Mouse (Mus musculus) hindbrain, embryonic 15.5 days (tissue): ENCODE measurements around the gene Pitpnb. TPM values are rescaled to one million over a fixed set of nuclear protein-coding genes. Genes with fewer than 3 reads are reported as not detected.
A peak's percentile ranks its signal among the peaks of the same experiment; 100 is the strongest.

ENCODE experiments used
- ATAC-seq: fragments of 200-750 bp; cut with Nextera tagmentation; 2 replicates; pipeline ENCODE4 v1.8.0; 2017; ENCODE audit warnings: low read depth, moderate number of reproducible peaks, moderate TSS enrichment; ENCODE audit not compliant: low FRiP score
- H3K27ac ChIP-seq: fragments of 300-500 bp; sonication (generic); replicated peaks from 2 replicates; pipeline ENCODE4 v1.5.1; 2015; ENCODE audit warnings: mild to moderate bottlenecking, inconsistent platforms
- H3K27me3 ChIP-seq: fragments of 300-500 bp; sonication (generic); 2 replicates; pipeline ENCODE4 v1.6.1; 2015; ENCODE audit warnings: control low read depth, inconsistent platforms
- H3K36me3 ChIP-seq: fragments of 300-500 bp; sonication (generic); 2 replicates; pipeline ENCODE4 v1.6.1; 2015; ENCODE audit warnings: control low read depth, inconsistent platforms
- H3K4me1 ChIP-seq: fragments of 300-500 bp; sonication (generic); replicated peaks from 2 replicates; pipeline ENCODE4 v1.6.1; 2015; ENCODE audit warnings: control low read depth, inconsistent platforms
- H3K4me2 ChIP-seq: fragments of 300-500 bp; sonication (generic); 2 replicates; pipeline ENCODE4 v1.6.1; 2015; ENCODE audit warnings: moderate library complexity, mild to moderate bottlenecking, inconsistent platforms
- H3K4me3 ChIP-seq: fragments of 300-500 bp; sonication (generic); 2 replicates; pipeline ENCODE4 v1.5.1; 2015; ENCODE audit warnings: mild to moderate bottlenecking, inconsistent platforms
- H3K9ac ChIP-seq: fragments of 300-500 bp; sonication (generic); 2 replicates; pipeline ENCODE4 v1.6.1; 2015; ENCODE audit warnings: inconsistent platforms
- H3K9me3 ChIP-seq: fragments of 300-500 bp; sonication (generic); 2 replicates; pipeline ENCODE4 v1.6.1; 2016; ENCODE audit warnings: control low read depth, inconsistent platforms
- WGBS: fragments of 180-500 bp; shearing (Covaris S2); methylation state at CpG from one replicate; pipeline ENCODE4 v1.1.7; 2015; 5-methylcytosine and 5-hydroxymethylcytosine counted together
- polyA plus RNA-seq: library from polyadenylated mRNA; unstranded; fragments of >200 nt; fragmentation: Nextera tagmentation; extraction: Ambion mirVana; gene quantifications from 2 replicates; pipeline ENCODE4 v1.2.1, GENCODE M21; 2015

The Pitpnb gene
- polyA plus RNA-seq: 94.8 and 94.9 TPM in 2 replicates

GRCm38 (mm10) chr5:111330417-111331098 lies at the start of gene Pitpnb:
Gene Pitpnb, plus strand, starts transcription at chr5:111330763.
- Histone ChIP-seq H3K9me3 (no peaks in the 10 kb centered on the region), H3K36me3 (no peaks in the 10 kb centered on the region), H3K4me1 (peaks cover 20% of the 10 kb centered on the region), H3K27ac (peak within 1 kb of the TSS; percentile 86), H3K27me3 (no peaks in the 10 kb centered on the region), H3K4me3 (peak within 1 kb of the TSS; percentile 92), H3K9ac (peak within 1 kb of the TSS; percentile 93), H3K4me2 (peak within 1 kb of the TSS; percentile 68)
- ATAC-seq: peak; percentile 99
- under 1% methylated on average over 78 of the region's 78 CpGs for WGBS

GRCm38 (mm10) chr5:111284420-111285175 lies 46.0 kb upstream of the Pitpnb start:
- no peak overlapping the region for H3K4me2 ChIP-seq
- no peaks in the 10 kb centered on the region for H3K4me1 ChIP-seq
- no peaks in the 10 kb centered on the region for H3K27me3 ChIP-seq
- H3K27ac ChIP-seq: no peak overlapping the region
- peaks cover 44% of the 10 kb centered on the region for H3K36me3 ChIP-seq
- no peak for ATAC-seq
- 88% methylated on average over 19 of the region's 19 CpGs for WGBS
- H3K9ac ChIP-seq: no peak overlapping the region
- no peak overlapping the region for H3K4me3 ChIP-seq
- no peaks in the 10 kb centered on the region for H3K9me3 ChIP-seq

- Histone ChIP-seq H3K4me2 (no peak overlapping the region), H3K36me3 (peaks cover 30% of the 10 kb centered on the region), H3K9me3 (no peaks in the 10 kb centered on the region), H3K4me3 (no peak overlapping the region), H3K27ac (no peak overlapping the region), H3K27me3 (no peaks in the 10 kb centered on the region), H3K4me1 (no peaks in the 10 kb centered on the region), H3K9ac (no peak overlapping the region)
- WGBS: 70% methylated on average over 5 of the region's 5 CpGs
- no peak for ATAC-seq
These were observed 43.0 kb upstream of the Pitpnb start for GRCm38 (mm10) chr5:111287571-111287970.

GRCm38 (mm10) chr5:111288486-111288885 lies 42.1 kb upstream of the Pitpnb start:
- H3K9ac ChIP-seq: no peak overlapping the region
- no peak overlapping the region for H3K4me3 ChIP-seq
- no peaks in the 10 kb centered on the region for H3K9me3 ChIP-seq
- H3K36me3 ChIP-seq: peaks cover 30% of the 10 kb centered on the region
- 90% methylated on average over 11 of the region's 11 CpGs for WGBS
- H3K27ac ChIP-seq: no peak overlapping the region
- H3K4me2 ChIP-seq: no peak overlapping the region
- H3K27me3 ChIP-seq: no peaks in the 10 kb centered on the region
- no peak for ATAC-seq
- H3K4me1 ChIP-seq: no peaks in the 10 kb centered on the region

- WGBS: 60% methylated on average over 11 of the region's 11 CpGs
- ATAC-seq: no peak
- Histone ChIP-seq H3K9me3 (no peaks in the 10 kb centered on the region), H3K4me3 (no peak overlapping the region), H3K4me2 (no peak overlapping the region), H3K9ac (no peak overlapping the region), H3K27me3 (no peaks in the 10 kb centered on the region), H3K27ac (no peak overlapping the region), H3K4me1 (no peaks in the 10 kb centered on the region), H3K36me3 (peaks cover 21% of the 10 kb centered on the region)
These were observed 40.5 kb upstream of the Pitpnb start for GRCm38 (mm10) chr5:111290071-111290470.

- Histone ChIP-seq H3K9ac (no peak overlapping the region), H3K4me3 (no peak overlapping the region), H3K4me2 (0 out of 2 replicates have a peak overlapping the region, but pooled peaks have one; percentile 23), H3K36me3 (peaks cover 5% of the 10 kb centered on the region; the same call in 1 of the 2 replicates), H3K9me3 (no peaks in the 10 kb centered on the region), H3K27me3 (no peaks in the 10 kb centered on the region), H3K4me1 (no peaks in the 10 kb centered on the region), H3K27ac (peak overlapping the region; percentile 61; the same call in 1 of the 2 replicates)
- 56% methylated on average over 10 of the region's 10 CpGs for WGBS
- ATAC-seq: peak; percentile 86
These were observed 38.9 kb upstream of the Pitpnb start for GRCm38 (mm10) chr5:111291639-111292038.

DNA sequence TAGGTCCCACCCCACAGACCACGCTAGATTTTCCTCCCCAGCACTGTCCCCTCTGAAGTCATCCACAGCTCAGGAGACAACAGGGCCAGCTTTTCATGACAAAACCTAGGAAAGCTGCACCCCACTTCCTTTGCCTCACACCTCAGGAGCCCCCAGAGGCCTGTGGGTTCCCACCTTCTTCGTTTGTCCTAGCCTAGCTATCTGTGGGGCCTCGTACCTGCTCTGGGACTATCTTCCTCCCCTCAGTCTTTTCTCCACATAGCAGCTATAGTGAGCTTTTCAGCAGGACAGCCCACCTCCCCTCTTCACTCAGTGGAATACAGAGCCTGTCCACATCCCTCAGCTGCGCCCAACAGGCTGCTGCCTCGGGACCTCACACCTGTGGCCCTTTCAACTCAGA lies 32.8 kb upstream of the Pitpnb start:
- Histone ChIP-seq H3K4me2 (no peak overlapping the region), H3K9ac (no peak overlapping the region), H3K4me3 (no peak overlapping the region), H3K4me1 (no peaks in the 10 kb centered on the region), H3K27ac (no peak overlapping the region), H3K27me3 (no peaks in the 10 kb centered on the region), H3K36me3 (no peaks in the 10 kb centered on the region), H3K9me3 (no peaks in the 10 kb centered on the region)
- 76% methylated on average over 5 of the region's 5 CpGs for WGBS
- no peak for ATAC-seq

DNA sequence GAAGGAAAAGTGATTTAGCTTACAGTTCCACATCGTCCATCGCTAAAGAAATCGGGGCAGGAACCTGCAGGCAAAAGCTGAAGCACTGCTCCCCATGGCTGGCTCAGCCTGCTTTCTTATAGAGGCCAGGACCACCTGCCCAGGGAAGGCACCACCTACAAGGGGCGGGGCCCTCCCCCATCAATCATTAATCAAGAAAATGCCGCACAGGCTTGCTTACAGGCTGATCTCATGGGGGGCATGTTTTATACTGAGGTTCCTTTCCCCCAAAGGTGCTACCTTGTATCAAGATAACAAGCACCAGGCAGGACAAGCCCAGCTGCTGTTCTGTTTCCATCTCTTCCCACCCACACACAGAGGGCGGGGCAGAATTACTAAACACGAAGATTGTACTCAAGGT lies 31.9 kb upstream of the Pitpnb start:
- no peak for ATAC-seq
- Histone ChIP-seq H3K27me3 (no peaks in the 10 kb centered on the region), H3K4me2 (no peak overlapping the region), H3K36me3 (no peaks in the 10 kb centered on the region), H3K9me3 (no peaks in the 10 kb centered on the region), H3K4me3 (no peak overlapping the region), H3K9ac (no peak overlapping the region), H3K27ac (no peak overlapping the region), H3K4me1 (no peaks in the 10 kb centered on the region)
- 52% methylated on average over 7 of the region's 7 CpGs for WGBS

DNA sequence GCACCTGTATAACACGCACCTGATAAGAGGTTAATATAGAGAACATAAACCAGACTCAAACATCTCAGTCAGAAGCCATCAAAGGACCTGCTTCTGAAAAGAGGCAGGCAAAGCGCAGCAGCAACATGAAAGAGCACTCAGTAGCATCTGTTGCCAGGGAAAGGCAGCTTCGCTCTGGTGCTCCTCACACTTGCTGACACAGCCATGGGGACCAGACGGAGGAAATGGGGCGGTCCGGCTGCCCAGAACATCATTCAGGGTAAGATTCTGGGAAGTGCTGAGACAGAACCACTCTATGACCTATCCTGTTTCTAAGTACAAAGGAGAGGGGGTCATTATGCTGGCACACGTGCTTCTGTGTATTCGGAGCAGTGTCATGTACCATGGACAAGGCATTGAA lies 29.8 kb upstream of the Pitpnb start:
- H3K4me2 ChIP-seq: no peak overlapping the region
- no peak overlapping the region for H3K4me3 ChIP-seq
- no peaks in the 10 kb centered on the region for H3K4me1 ChIP-seq
- H3K36me3 ChIP-seq: no peaks in the 10 kb centered on the region
- ATAC-seq: no peak
- H3K27ac ChIP-seq: no peak overlapping the region
- 63% methylated on average over 8 of the region's 8 CpGs for WGBS
- no peaks in the 10 kb centered on the region for H3K27me3 ChIP-seq
- no peak overlapping the region for H3K9ac ChIP-seq
- no peaks in the 10 kb centered on the region for H3K9me3 ChIP-seq

GRCm38 (mm10) chr5:111301736-111302135 lies 28.8 kb upstream of the Pitpnb start:
- Histone ChIP-seq H3K4me3 (no peak overlapping the region), H3K27ac (no peak overlapping the region), H3K27me3 (no peaks in the 10 kb centered on the region), H3K36me3 (no peaks in the 10 kb centered on the region), H3K4me2 (no peak overlapping the region), H3K9ac (no peak overlapping the region), H3K9me3 (no peaks in the 10 kb centered on the region), H3K4me1 (no peaks in the 10 kb centered on the region)
- ATAC-seq: no peak
- WGBS: 81% methylated on average over 7 of the region's 7 CpGs

GRCm38 (mm10) chr5:111304730-111305129 lies 25.8 kb upstream of the Pitpnb start:
- Histone ChIP-seq H3K36me3 (no peaks in the 10 kb centered on the region), H3K4me1 (no peaks in the 10 kb centered on the region), H3K9ac (no peak overlapping the region), H3K9me3 (no peaks in the 10 kb centered on the region), H3K27ac (no peak overlapping the region), H3K4me2 (no peak overlapping the region), H3K27me3 (no peaks in the 10 kb centered on the region), H3K4me3 (no peak overlapping the region)
- ATAC-seq: no peak
- 90% methylated on average over 3 of the region's 3 CpGs for WGBS

- H3K36me3 ChIP-seq: no peaks in the 10 kb centered on the region
- no peaks in the 10 kb centered on the region for H3K27me3 ChIP-seq
- 73% methylated on average over 6 of the region's 6 CpGs for WGBS
- H3K4me1 ChIP-seq: no peaks in the 10 kb centered on the region
- no peak overlapping the region for H3K9ac ChIP-seq
- no peak overlapping the region for H3K27ac ChIP-seq
- no peak overlapping the region for H3K4me3 ChIP-seq
- no peak overlapping the region for H3K4me2 ChIP-seq
- no peak for ATAC-seq
- no peaks in the 10 kb centered on the region for H3K9me3 ChIP-seq
These were observed 20.4 kb upstream of the Pitpnb start for GRCm38 (mm10) chr5:111310185-111310584.
